Mouse (Mus musculus): ENCODE results near the gene Rab3gap1. TPM values are rescaled to one million over a fixed set of nuclear protein-coding genes. Genes with fewer than 3 reads are reported as not detected.
A peak's percentile ranks its signal among the peaks of the same experiment; 100 is the strongest.

The Rab3gap1 gene
- polyA plus RNA-seq, 1 experiment from 2014 or later, result 14.6 TPM

DNA sequence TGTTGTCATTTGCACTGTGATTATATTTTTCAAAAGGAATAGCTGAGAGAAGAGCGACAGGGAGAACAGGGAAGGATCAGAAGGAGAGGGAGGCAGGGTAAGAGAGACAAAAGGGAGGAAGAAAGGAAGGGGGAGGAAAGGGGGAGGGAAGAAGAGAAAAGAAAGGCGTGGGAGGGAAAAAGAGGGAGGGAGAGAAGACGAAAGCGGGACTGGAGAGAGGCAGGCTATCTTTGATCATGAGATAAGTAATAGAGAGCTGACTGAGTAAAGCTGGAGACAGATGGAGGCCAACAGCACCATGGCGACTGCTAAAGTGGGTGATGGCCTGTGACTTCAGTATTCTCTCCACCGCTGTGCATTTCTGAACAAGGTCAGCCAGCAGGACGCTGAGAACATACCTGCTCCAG, 90.7 kb downstream of the Rab3gap1 start:
- no peaks in the 10 kb centered on the region for H3K36me3 ChIP-seq (ENCODE audit: control insufficient read depth, insufficient read depth, low read length)
- 26% methylated on average over 7 of the region's 7 CpGs for WGBS
- ATAC-seq, result peak; percentile 57
- peaks cover 11% of the 10 kb centered on the region; the same call in 1 of the 2 replicates for H3K4me1 ChIP-seq (ENCODE audit: control insufficient read depth, insufficient read depth, low read length)
- peak; percentile 40 for DNase-seq (ENCODE audit: low spot score)
- H3K27ac ChIP-seq (ENCODE audit: low read depth, low read length), result peak overlapping the region; percentile 78; the same call in 1 of the 2 replicates
- no peaks in the 10 kb centered on the region for H3K9me3 ChIP-seq (replicated peaks; ENCODE audit: control insufficient read depth, low read length)
- H3K4me2 ChIP-seq (ENCODE audit: low read length), result 0 out of 2 replicates have a peak overlapping the region, but pooled peaks have one; percentile 1
- H3K27me3 ChIP-seq (replicated peaks; ENCODE audit: control insufficient read depth, insufficient read depth, low read length), result no peaks in the 10 kb centered on the region
- H3K9ac ChIP-seq (ENCODE audit: low read length), result peak overlapping the region; percentile 29; the same call in 1 of the 2 replicates
- H3K4me3 ChIP-seq (ENCODE audit: low read depth, low read length), result no peak overlapping the region

DNA sequence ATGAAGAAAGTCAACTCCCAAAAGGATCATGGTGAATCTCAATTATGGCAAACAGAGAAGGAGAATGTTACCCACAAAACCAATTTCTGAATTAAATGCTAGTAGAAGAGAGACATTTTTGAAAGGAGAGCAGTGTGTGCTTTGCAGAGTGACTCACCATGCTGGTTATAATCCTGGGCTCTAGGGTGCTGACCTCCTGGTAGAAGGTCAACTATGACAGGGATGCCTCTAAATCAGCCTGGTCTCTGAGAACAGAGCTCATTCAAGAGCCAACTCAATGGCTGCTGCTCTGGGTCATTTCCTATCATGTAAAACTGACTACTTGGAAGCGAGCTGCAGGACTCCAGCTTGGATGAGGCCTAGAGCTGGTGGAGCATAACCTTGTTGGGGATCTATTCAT, 92.6 kb downstream of the Rab3gap1 start:
- no peaks in the 10 kb centered on the region for H3K9me3 ChIP-seq (replicated peaks; ENCODE audit: control insufficient read depth, low read length)
- no peak overlapping the region for H3K27ac ChIP-seq (ENCODE audit: low read depth, low read length)
- H3K4me2 ChIP-seq (ENCODE audit: low read length), result no peak overlapping the region
- H3K27me3 ChIP-seq (replicated peaks; ENCODE audit: control insufficient read depth, insufficient read depth, low read length), result no peaks in the 10 kb centered on the region
- DNase-seq (ENCODE audit: low spot score), result no peak
- WGBS, result 90% methylated on average over 1 of the region's 1 CpGs
- no peak overlapping the region for H3K9ac ChIP-seq (ENCODE audit: low read length)
- H3K36me3 ChIP-seq (ENCODE audit: control insufficient read depth, insufficient read depth, low read length), result no peaks in the 10 kb centered on the region
- H3K4me3 ChIP-seq (ENCODE audit: low read depth, low read length), result no peak overlapping the region
- H3K4me1 ChIP-seq (ENCODE audit: control insufficient read depth, insufficient read depth, low read length), result peaks cover 11% of the 10 kb centered on the region; the same call in 1 of the 2 replicates
- ATAC-seq, result no peak

DNA sequence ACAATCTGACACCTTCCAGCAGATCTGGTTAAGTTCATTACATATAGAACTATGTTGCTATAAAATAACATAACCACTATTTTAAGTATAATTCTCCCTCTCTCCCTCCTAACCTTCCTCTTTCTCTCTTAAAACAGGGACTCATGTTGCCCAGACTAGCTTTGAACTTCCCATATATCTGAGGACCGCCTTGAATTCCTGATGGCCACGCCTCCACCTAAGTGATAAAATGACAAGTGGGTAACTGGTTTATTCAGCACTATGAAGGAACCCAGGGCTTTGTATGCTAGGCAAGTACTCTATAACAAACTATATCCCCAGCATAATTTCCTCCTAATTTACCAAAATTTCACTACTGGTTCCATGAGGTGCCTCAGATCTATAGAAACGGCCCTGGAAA, 94.8 kb downstream of the Rab3gap1 start:
- H3K36me3 ChIP-seq (ENCODE audit: control insufficient read depth, insufficient read depth, low read length), result no peaks in the 10 kb centered on the region
- DNase-seq (ENCODE audit: low spot score), result no peak
- H3K4me3 ChIP-seq (ENCODE audit: low read depth, low read length), result no peak overlapping the region
- no peaks in the 10 kb centered on the region for H3K27me3 ChIP-seq (replicated peaks; ENCODE audit: control insufficient read depth, insufficient read depth, low read length)
- 92% methylated on average over 3 of the region's 3 CpGs for WGBS
- H3K4me2 ChIP-seq (ENCODE audit: low read length), result no peak overlapping the region
- H3K9me3 ChIP-seq (replicated peaks; ENCODE audit: control insufficient read depth, low read length), result no peaks in the 10 kb centered on the region
- peaks cover 11% of the 10 kb centered on the region; the same call in 1 of the 2 replicates for H3K4me1 ChIP-seq (ENCODE audit: control insufficient read depth, insufficient read depth, low read length)
- no peak for ATAC-seq
- no peak overlapping the region for H3K9ac ChIP-seq (ENCODE audit: low read length)
- H3K27ac ChIP-seq (ENCODE audit: low read depth, low read length), result no peak overlapping the region

DNA sequence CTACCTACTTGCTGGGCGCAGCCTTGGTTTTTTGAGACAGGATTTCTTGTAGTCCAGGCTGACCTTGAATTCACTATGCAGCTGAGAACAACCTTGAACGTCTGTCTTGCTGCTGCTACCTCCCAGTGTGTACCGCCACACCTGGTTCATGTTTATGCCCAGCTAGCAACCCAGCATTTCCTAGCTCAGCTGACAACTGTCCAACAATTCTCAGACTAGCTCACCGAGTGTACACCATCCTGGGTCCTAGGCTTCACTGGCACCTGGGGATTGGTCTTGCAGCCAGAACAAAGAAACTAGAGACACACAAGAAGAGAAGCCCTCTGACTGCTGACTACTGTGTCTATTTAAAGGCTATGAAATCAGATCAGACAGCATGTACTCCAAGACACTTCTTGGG, 102.3 kb downstream of the Rab3gap1 start:
- Histone ChIP-seq H3K4me3 (ENCODE audit: low read depth, low read length) (no peak overlapping the region), H3K4me2 (ENCODE audit: low read length) (no peak overlapping the region), H3K9me3 (replicated peaks; ENCODE audit: control insufficient read depth, low read length) (no peaks in the 10 kb centered on the region), H3K36me3 (ENCODE audit: control insufficient read depth, insufficient read depth, low read length) (no peaks in the 10 kb centered on the region), H3K27ac (ENCODE audit: low read depth, low read length) (no peak overlapping the region), H3K4me1 (ENCODE audit: control insufficient read depth, insufficient read depth, low read length) (no peaks in the 10 kb centered on the region), H3K27me3 (replicated peaks; ENCODE audit: control insufficient read depth, insufficient read depth, low read length) (no peaks in the 10 kb centered on the region), H3K9ac (ENCODE audit: low read length) (no peak overlapping the region)
- DNase-seq (ENCODE audit: low spot score) (no peak), ATAC-seq (no peak)
- 84% methylated on average over 4 of the region's 4 CpGs for WGBS

DNA sequence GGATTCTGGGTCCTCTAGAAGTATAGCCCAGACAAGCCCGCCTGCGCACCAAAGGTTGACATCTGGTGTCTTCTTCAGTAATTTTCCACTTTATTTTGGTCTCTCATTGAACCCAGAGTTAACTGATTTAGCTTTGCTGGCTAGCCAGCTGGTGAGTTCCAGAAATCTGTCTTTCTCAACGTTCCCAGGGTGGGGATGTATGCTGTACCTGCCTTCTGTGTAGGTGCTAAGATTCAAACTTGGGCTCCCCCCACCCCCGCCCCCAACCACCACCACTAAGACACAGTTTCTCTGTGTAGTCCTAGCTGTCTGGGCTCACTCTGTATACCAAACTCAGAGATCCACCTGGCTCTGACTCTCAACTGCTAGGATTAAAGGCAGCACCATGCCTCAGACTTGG, 105.5 kb downstream of the Rab3gap1 start:
- Histone ChIP-seq H3K9ac (ENCODE audit: low read length) (no peak overlapping the region), H3K4me2 (ENCODE audit: low read length) (no peak overlapping the region), H3K4me3 (ENCODE audit: low read depth, low read length) (no peak overlapping the region), H3K4me1 (ENCODE audit: control insufficient read depth, insufficient read depth, low read length) (no peaks in the 10 kb centered on the region), H3K36me3 (ENCODE audit: control insufficient read depth, insufficient read depth, low read length) (no peaks in the 10 kb centered on the region), H3K9me3 (replicated peaks; ENCODE audit: control insufficient read depth, low read length) (no peaks in the 10 kb centered on the region), H3K27ac (ENCODE audit: low read depth, low read length) (no peak overlapping the region), H3K27me3 (replicated peaks; ENCODE audit: control insufficient read depth, insufficient read depth, low read length) (no peaks in the 10 kb centered on the region)
- WGBS, result 97% methylated on average over 4 of the region's 4 CpGs
- DNase-seq (ENCODE audit: low spot score) (no peak), ATAC-seq (no peak)

DNA sequence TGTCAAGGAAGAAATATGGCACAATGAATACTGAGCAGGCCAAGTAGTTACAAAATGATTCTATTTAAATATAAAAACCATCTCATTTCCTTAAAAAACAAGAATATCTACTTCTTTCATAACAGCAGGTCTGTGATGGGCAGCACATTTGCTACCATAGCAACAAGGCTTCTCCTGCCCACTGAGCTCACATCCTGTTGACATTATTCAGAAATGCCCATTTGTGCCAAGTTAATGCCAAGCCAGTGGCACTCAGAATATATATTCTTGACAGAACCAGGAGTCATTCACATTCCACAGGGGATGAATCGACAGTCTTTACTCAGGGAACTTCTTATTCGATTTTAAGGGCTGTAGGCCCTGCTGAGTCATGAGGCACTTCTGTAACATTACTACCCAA, 107.1 kb downstream of the Rab3gap1 start:
- peak; percentile 17 for DNase-seq (ENCODE audit: low spot score)
- Histone ChIP-seq H3K4me2 (ENCODE audit: low read length) (no peak overlapping the region), H3K4me3 (ENCODE audit: low read depth, low read length) (no peak overlapping the region), H3K4me1 (ENCODE audit: control insufficient read depth, insufficient read depth, low read length) (no peaks in the 10 kb centered on the region), H3K27ac (ENCODE audit: low read depth, low read length) (no peak overlapping the region), H3K27me3 (replicated peaks; ENCODE audit: control insufficient read depth, insufficient read depth, low read length) (no peaks in the 10 kb centered on the region), H3K9ac (ENCODE audit: low read length) (no peak overlapping the region), H3K36me3 (ENCODE audit: control insufficient read depth, insufficient read depth, low read length) (no peaks in the 10 kb centered on the region), H3K9me3 (replicated peaks; ENCODE audit: control insufficient read depth, low read length) (no peaks in the 10 kb centered on the region)
- WGBS, result 89% methylated on average over 2 of the region's 2 CpGs
- ATAC-seq, result no peak

DNA sequence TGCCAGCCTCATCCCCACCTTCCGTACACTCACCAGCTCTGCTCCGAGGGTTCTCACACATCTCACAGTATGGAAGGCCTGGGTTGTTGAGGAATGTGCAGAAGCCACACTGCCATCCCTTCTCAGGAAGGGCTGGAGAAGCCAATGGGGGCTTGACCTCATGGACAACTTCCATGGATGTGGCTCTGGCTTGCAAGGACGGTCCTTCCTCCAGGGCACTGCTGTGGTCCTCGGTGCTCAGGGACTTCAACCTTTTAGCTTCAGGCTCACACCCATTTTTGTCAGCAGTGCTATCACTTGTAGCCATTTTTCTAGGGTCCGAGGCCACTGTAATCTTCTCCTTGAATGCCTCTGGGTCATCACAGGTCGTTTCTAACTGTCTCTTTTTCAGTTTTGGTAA, 107.5 kb downstream of the Rab3gap1 start:
- Histone ChIP-seq H3K4me2 (ENCODE audit: low read length) (no peak overlapping the region), H3K27me3 (replicated peaks; ENCODE audit: control insufficient read depth, insufficient read depth, low read length) (no peaks in the 10 kb centered on the region), H3K9ac (ENCODE audit: low read length) (no peak overlapping the region), H3K27ac (ENCODE audit: low read depth, low read length) (no peak overlapping the region), H3K4me1 (ENCODE audit: control insufficient read depth, insufficient read depth, low read length) (no peaks in the 10 kb centered on the region), H3K36me3 (ENCODE audit: control insufficient read depth, insufficient read depth, low read length) (no peaks in the 10 kb centered on the region), H3K4me3 (ENCODE audit: low read depth, low read length) (no peak overlapping the region), H3K9me3 (replicated peaks; ENCODE audit: control insufficient read depth, low read length) (no peaks in the 10 kb centered on the region)
- ATAC-seq (no peak), DNase-seq (ENCODE audit: low spot score) (no peak)
- WGBS, result 89% methylated on average over 6 of the region's 6 CpGs

DNA sequence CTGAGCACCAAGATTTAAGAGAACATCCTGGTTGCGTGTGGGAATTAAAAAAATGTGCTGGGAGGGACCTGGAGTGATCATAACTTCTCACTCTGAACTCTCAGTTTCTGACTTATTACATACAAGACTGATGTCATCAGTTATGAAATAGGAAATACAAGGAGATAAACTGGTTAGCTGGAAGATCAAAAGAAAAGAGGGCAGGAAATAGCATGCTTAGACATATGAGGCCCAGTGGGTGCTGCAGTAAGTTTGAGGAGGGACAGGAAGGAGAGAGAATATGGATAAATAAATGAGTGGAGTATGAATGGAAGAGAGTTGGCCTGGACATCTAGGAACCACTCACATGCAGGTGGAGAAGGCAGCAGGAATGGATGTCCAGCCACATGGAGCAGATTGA, 109.6 kb downstream of the Rab3gap1 start:
- WGBS, result 95% methylated on average over 1 of the region's 1 CpGs
- H3K4me3 ChIP-seq (ENCODE audit: low read depth, low read length), result no peak overlapping the region
- DNase-seq (ENCODE audit: low spot score) (no peak), ATAC-seq (no peak)
- H3K27me3 ChIP-seq (replicated peaks; ENCODE audit: control insufficient read depth, insufficient read depth, low read length), result no peaks in the 10 kb centered on the region
- H3K4me1 ChIP-seq (ENCODE audit: control insufficient read depth, insufficient read depth, low read length), result no peaks in the 10 kb centered on the region
- H3K27ac ChIP-seq (ENCODE audit: low read depth, low read length), result no peak overlapping the region
- no peak overlapping the region for H3K9ac ChIP-seq (ENCODE audit: low read length)
- no peak overlapping the region for H3K4me2 ChIP-seq (ENCODE audit: low read length)
- H3K9me3 ChIP-seq (replicated peaks; ENCODE audit: control insufficient read depth, low read length), result no peaks in the 10 kb centered on the region
- no peaks in the 10 kb centered on the region for H3K36me3 ChIP-seq (ENCODE audit: control insufficient read depth, insufficient read depth, low read length)

DNA sequence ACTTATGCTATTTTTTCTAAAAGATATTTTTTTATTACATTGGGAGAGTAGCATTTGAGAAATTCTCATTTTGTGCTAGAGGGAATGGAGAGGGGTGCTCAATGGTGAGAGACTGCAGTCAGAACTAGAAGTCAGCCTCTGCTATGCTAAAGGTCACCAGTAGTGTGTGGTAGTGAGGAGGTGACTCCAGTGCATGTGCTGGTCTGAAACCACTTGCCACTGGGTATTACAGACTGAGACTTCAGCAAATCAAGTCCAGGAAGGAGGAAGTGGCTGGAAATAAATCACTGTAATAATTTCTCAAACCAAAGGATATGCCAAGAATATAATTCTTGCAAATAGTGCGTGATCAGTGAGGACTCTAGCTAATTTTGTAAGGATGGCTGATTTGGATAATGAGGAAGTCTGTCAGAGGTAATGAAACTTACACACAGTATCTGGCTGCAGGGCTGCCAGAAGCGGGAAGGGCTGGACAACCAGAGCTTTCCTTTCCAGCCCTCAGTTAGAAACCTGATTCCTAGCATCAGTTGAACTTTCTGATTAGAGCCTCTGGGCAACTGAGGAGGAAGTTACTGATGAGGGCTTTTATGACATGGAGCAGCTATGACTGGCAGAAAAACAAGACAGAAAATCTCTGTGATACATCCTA, 112.5 kb downstream of the Rab3gap1 start:
- Histone ChIP-seq H3K4me2 (ENCODE audit: low read length) (no peak overlapping the region), H3K4me1 (ENCODE audit: control insufficient read depth, insufficient read depth, low read length) (no peaks in the 10 kb centered on the region), H3K27me3 (replicated peaks; ENCODE audit: control insufficient read depth, insufficient read depth, low read length) (no peaks in the 10 kb centered on the region), H3K36me3 (ENCODE audit: control insufficient read depth, insufficient read depth, low read length) (no peaks in the 10 kb centered on the region), H3K27ac (ENCODE audit: low read depth, low read length) (no peak overlapping the region), H3K9ac (ENCODE audit: low read length) (no peak overlapping the region), H3K4me3 (ENCODE audit: low read depth, low read length) (no peak overlapping the region), H3K9me3 (replicated peaks; ENCODE audit: control insufficient read depth, low read length) (no peaks in the 10 kb centered on the region)
- no peak for DNase-seq (ENCODE audit: low spot score)
- 83% methylated on average over 2 of the region's 2 CpGs for WGBS
- ATAC-seq, result no peak
